Mouse (Mus musculus) heart, embryonic 11.5 days (tissue): ENCODE results near the gene Igdcc3. TPM values are rescaled to one million over a fixed set of nuclear protein-coding genes. Genes with fewer than 3 reads are reported as not detected.

Experiments
- ATAC-seq: fragments of 200-750 bp; cut with Nextera tagmentation; replicated peaks from 2 replicates; pipeline ENCODE4 v1.8.0; 2017; ENCODE audit warnings: moderate library complexity; ENCODE audit not compliant: insufficient number of reproducible peaks, low FRiP score, low TSS enrichment
- H3K27ac ChIP-seq: fragments of 300-500 bp; sonication (generic); 2 replicates; pipeline ENCODE4 v1.5.1; 2014; ENCODE audit warnings: mild to moderate bottlenecking, low read depth, low read length
- H3K27me3 ChIP-seq: fragments of 300-500 bp; sonication (generic); 2 replicates; pipeline ENCODE4 v1.6.1; 2014; ENCODE audit warnings: mild to moderate bottlenecking, low read length, mixed read lengths; ENCODE audit not compliant: control insufficient read depth, insufficient read depth
- H3K36me3 ChIP-seq: fragments of 300-500 bp; sonication (generic); 2 replicates; pipeline ENCODE4 v1.6.1; 2014; ENCODE audit warnings: mild to moderate bottlenecking, low read length, moderate library complexity, mixed read lengths; ENCODE audit not compliant: control insufficient read depth, insufficient read depth
- H3K4me1 ChIP-seq: fragments of 300-500 bp; sonication (generic); 2 replicates; pipeline ENCODE4 v1.6.1; 2014; ENCODE audit warnings: low read length; ENCODE audit not compliant: control insufficient read depth, insufficient read depth
- H3K4me2 ChIP-seq: fragments of 300-500 bp; sonication (generic); 2 replicates; pipeline ENCODE4 v1.6.1; 2014; ENCODE audit warnings: mild to moderate bottlenecking, moderate library complexity
- H3K4me3 ChIP-seq: fragments of 300-500 bp; sonication (generic); 2 replicates; pipeline ENCODE4 v1.5.1; 2014; ENCODE audit warnings: low read depth, low read length
- H3K9ac ChIP-seq: fragments of 300-500 bp; sonication (generic); 2 replicates; pipeline ENCODE4 v1.6.1; 2014; ENCODE audit warnings: mild to moderate bottlenecking, low read depth, low read length, moderate library complexity
- H3K9me3 ChIP-seq: fragments of 300-500 bp; sonication (generic); replicated peaks from 2 replicates; pipeline ENCODE4 v1.6.1; 2016; ENCODE audit warnings: low read length; ENCODE audit not compliant: control insufficient read depth
- WGBS: fragments of 180-500 bp; shearing (Covaris S2); extraction: QIAGEN DNeasy Blood & Tissue Kit; methylation state at CpG from one replicate; pipeline ENCODE4 v1.1.7; 2014; ENCODE audit not compliant: insufficient replicate concordance; 5-methylcytosine and 5-hydroxymethylcytosine counted together
- polyA plus RNA-seq: library from polyadenylated mRNA; unstranded; fragments of >200 nt; fragmentation: Nextera tagmentation; extraction: Ambion mirVana; gene quantifications from 2 replicates; pipeline ENCODE4 v1.2.1, GENCODE M21; 2014

Igdcc3 gene
- polyA plus RNA-seq, 1 experiment from 2014 or later, result 6.3 TPM

- H3K4me2 ChIP-seq, result no peak overlapping the region
- WGBS, result 85% methylated on average over 32 of the region's 32 CpGs
- H3K27ac ChIP-seq, result no peak overlapping the region
- no peak overlapping the region for H3K4me3 ChIP-seq
- H3K9ac ChIP-seq, result no peak overlapping the region
- H3K4me1 ChIP-seq, result no peaks in the 10 kb centered on the region
- H3K9me3 ChIP-seq, result no peaks in the 10 kb centered on the region
- no peaks in the 10 kb centered on the region for H3K27me3 ChIP-seq
- no peak for ATAC-seq
- H3K36me3 ChIP-seq, result no peaks in the 10 kb centered on the region
Observed at GRCm38 (mm10) chr9:65208293-65209179, 67.5 kb downstream of the Igdcc3 start.

DNA sequence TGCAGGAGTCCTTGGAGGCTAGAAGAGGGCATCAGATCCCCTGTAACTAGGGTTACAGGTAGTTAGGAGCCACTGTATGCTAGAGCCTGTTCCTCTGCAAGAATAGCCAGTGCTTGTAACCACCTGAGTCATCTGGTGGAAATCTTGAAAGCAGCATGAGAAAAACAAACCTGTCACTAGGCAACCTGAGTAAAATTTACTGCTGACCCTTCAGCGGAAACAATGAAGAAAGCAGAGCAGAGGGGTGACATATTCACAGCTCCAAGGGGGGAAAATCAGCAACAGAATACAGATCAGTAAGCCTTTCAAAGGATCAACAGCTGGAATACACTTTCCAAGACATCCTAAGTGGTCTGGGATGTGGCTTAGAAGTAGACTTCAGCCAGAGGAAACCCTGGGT, 70.6 kb downstream of the Igdcc3 start:
- WGBS, result 36% methylated on average over 1 of the region's 1 CpGs

GRCm38 (mm10) chr9:65214425-65214777, 73.4 kb downstream of the Igdcc3 start:
- Histone ChIP-seq H3K4me3 (peak overlapping the region; percentile 70), H3K9ac (peak overlapping the region; percentile 90), H3K27me3 (no peaks in the 10 kb centered on the region), H3K9me3 (no peaks in the 10 kb centered on the region), H3K4me2 (peak overlapping the region; percentile 89), H3K4me1 (peaks cover 13% of the 10 kb centered on the region), H3K27ac (peak overlapping the region; percentile 91), H3K36me3 (no peaks in the 10 kb centered on the region)
- 19% methylated on average over 10 of the region's 10 CpGs for WGBS
- peak; percentile 3; the same call in 1 of the 2 replicates for ATAC-seq

More for the DNA sequence above, 70.6 kb downstream of the Igdcc3 start:
- peaks cover 10% of the 10 kb centered on the region for H3K4me1 ChIP-seq
- no peaks in the 10 kb centered on the region for H3K36me3 ChIP-seq
- no peak overlapping the region for H3K27ac ChIP-seq
- no peaks in the 10 kb centered on the region for H3K27me3 ChIP-seq
- no peak for ATAC-seq
- H3K4me2 ChIP-seq, result no peak overlapping the region
- H3K4me3 ChIP-seq, result no peak overlapping the region
- no peaks in the 10 kb centered on the region for H3K9me3 ChIP-seq
- no peak overlapping the region for H3K9ac ChIP-seq

DNA sequence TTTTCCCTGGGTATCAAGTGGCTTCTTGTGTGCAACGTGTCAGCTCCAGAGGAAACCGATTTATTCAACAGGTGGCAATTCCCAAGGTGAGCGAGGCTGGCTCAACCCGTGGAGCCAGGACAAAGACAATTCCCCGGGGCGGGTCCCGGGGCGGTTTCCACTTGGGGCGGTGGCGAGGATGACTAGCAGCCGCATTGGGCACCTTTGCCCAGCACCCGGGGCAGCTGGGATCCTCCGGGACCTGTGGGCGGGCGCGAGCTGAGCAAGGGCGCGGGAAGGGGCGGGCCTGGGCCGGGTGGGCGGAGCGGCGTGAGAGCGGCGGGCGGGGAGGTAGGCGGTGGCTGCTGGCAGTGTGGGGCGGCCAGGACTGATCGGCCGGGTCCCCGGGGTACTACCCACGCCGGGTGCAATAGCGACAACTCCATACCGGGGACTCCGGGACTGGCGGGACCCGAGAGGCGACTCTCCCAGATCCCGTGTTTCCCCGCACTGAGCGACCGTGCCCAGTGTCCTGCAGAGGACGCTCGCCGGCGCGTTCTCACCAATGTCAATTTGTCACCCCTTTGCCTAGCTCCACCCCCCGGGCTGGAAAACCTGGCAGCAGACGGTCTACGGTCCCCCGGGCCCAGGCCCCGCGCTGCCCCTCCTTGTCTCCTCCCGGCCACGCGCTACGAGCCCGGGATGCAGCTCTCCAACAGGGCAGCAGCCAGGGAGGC, 73.9 kb downstream of the Igdcc3 start:
- no peaks in the 10 kb centered on the region for H3K27me3 ChIP-seq
- ATAC-seq, result peak; percentile 95
- peak overlapping the region; percentile 89 for H3K4me2 ChIP-seq
- peaks cover 13% of the 10 kb centered on the region for H3K4me1 ChIP-seq
- peak overlapping the region; percentile 70 for H3K4me3 ChIP-seq
- H3K36me3 ChIP-seq, result no peaks in the 10 kb centered on the region
- peak overlapping the region; percentile 91 for H3K27ac ChIP-seq
- H3K9me3 ChIP-seq, result no peaks in the 10 kb centered on the region
- H3K9ac ChIP-seq, result peak overlapping the region; percentile 90
- WGBS, result under 1% methylated on average over 50 of the region's 59 CpGs

DNA sequence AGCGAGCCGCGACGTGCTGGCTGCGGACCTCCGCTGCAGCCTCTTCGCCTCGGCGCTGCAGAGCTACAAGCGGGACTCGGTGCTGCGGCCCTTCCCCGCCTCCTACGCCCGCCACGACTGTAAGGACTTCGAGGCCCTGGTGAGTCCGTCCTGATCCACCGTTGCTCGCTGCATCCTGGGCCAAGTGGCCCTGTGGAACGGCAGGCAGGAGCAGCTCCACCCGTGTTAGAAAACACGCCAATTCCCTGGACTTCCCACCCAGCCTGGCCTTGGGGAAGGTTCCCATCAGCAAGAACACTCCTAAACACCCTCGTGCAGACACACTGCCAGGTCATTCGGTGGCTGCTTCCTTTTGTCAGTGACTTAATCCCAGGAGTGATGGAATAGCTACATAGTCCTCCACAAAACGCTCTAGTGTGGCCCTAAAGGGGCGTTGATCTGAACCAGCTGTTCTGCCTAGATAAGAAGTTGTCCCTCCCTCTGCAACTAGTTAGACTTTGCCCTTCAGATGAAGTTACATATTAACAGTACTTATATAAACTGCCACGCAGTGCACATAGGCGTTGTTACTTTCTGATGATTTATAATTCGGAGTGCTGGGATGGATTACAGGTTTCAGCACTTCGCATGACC, 74.6 kb downstream of the Igdcc3 start:
- Histone ChIP-seq H3K4me1 (peaks cover 13% of the 10 kb centered on the region), H3K9me3 (no peaks in the 10 kb centered on the region), H3K4me2 (peak overlapping the region; percentile 89), H3K4me3 (peak overlapping the region; percentile 70), H3K36me3 (no peaks in the 10 kb centered on the region), H3K9ac (peak overlapping the region; percentile 90), H3K27ac (peak overlapping the region; percentile 91), H3K27me3 (no peaks in the 10 kb centered on the region)
- WGBS, result 9% methylated on average over 31 of the region's 31 CpGs
- ATAC-seq, result peak; percentile 57; the same call in 1 of the 2 replicates

DNA sequence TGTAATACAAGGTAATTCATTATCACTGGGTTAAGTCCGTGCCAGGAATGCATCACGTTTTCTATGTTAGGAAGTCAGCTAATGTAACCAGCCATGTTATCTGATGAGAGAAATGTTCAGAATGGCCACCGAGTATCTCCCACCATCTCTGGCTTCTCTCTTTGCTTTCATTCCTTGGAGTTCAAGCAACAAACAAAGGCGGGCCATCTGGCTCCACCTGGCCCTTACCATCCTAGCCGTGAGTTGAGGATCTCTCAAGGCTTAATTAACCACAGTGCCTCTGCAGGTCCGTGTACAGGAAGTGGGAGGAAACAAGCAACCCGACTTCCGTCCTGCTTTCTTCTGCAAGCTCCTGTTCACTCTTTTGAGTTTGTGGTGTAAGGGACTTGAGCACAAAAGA, 76.0 kb downstream of the Igdcc3 start:
- H3K4me3 ChIP-seq, result no peak overlapping the region
- H3K9ac ChIP-seq, result no peak overlapping the region
- no peaks in the 10 kb centered on the region for H3K9me3 ChIP-seq
- 56% methylated on average over 8 of the region's 8 CpGs for WGBS
- H3K27ac ChIP-seq, result peak overlapping the region; percentile 66
- ATAC-seq, result no peak
- H3K4me2 ChIP-seq, result peak overlapping the region; percentile 34
- no peaks in the 10 kb centered on the region for H3K27me3 ChIP-seq
- peaks cover 13% of the 10 kb centered on the region for H3K4me1 ChIP-seq
- no peaks in the 10 kb centered on the region for H3K36me3 ChIP-seq

DNA sequence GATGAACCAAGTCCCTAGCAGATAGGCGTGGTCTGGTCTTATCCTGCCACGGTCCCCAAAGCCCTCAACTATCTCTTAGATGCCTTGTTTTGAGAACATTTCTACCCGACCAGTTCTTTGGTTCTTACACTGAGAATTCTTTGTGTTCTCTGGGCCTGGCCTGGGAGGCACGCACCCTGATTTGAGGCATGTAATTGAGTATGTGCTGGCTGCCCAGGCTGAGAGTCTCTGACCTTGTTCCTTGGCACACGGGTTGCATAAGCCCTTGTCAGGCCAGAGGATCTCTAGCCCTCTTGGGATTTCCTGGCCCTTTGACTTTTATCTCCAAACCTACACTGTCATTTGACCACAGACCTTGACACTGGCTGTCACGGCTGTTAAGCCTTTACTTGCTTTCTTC, 76.7 kb downstream of the Igdcc3 start:
- no peak for ATAC-seq
- Histone ChIP-seq H3K9me3 (no peaks in the 10 kb centered on the region), H3K27ac (peak overlapping the region; percentile 62), H3K4me3 (no peak overlapping the region), H3K4me2 (peak overlapping the region; percentile 4; the same call in 1 of the 2 replicates), H3K27me3 (no peaks in the 10 kb centered on the region), H3K9ac (no peak overlapping the region), H3K4me1 (peaks cover 13% of the 10 kb centered on the region), H3K36me3 (no peaks in the 10 kb centered on the region)
- 54% methylated on average over 6 of the region's 6 CpGs for WGBS

DNA sequence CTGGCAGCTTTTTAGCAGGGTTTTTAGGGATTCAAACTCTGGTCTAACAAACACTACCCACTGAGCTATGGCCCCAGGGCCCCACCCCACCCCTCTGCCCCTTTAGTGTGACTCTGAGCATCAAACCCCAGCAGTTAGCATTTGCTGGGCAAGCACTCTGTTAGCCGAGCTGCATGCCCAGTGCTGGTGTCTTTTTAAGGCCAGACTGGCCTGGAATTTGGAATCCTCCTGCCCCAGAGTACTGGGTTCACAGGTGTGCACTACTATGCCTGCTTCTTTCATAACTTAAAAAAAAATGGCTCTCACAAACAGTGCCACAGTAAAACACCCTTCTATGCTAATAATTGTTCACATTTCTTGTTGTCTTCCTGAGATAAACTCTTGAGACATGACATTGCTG, 77.9 kb downstream of the Igdcc3 start:
- Histone ChIP-seq H3K27me3 (no peaks in the 10 kb centered on the region), H3K4me2 (no peak overlapping the region), H3K36me3 (no peaks in the 10 kb centered on the region), H3K27ac (no peak overlapping the region), H3K4me1 (peaks cover 13% of the 10 kb centered on the region), H3K9me3 (no peaks in the 10 kb centered on the region), H3K9ac (no peak overlapping the region), H3K4me3 (no peak overlapping the region)
- WGBS, result 60% methylated on average over 1 of the region's 1 CpGs
- no peak for ATAC-seq
